Mouse (Mus musculus) stomach, postnatal 0 days (tissue): ENCODE data around the gene Morc4. TPM values are rescaled to one million over a fixed set of nuclear protein-coding genes. Genes with fewer than 3 reads are reported as not detected.

Source experiments
- ATAC-seq: fragments of 200-750 bp; cut with Nextera tagmentation; 2 replicates; pipeline ENCODE4 v1.8.0; 2017; ENCODE audit not compliant: low FRiP score, low TSS enrichment
- DNase-seq: peaks from one replicate; pipeline ENCODE4 v3.0.0-alpha.2; 2016; ENCODE audit warnings: low spot score
- H3K27ac ChIP-seq: fragments of 300-500 bp; sonication (generic); replicated peaks from 2 replicates; pipeline ENCODE4 v1.5.1; 2014; ENCODE audit warnings: mild to moderate bottlenecking, control low read depth
- H3K27me3 ChIP-seq: fragments of 300-500 bp; sonication (generic); 2 replicates; pipeline ENCODE4 v1.6.1; 2014; ENCODE audit warnings: low read length; ENCODE audit not compliant: control insufficient read depth, insufficient read depth
- H3K36me3 ChIP-seq: fragments of 300-500 bp; sonication (generic); 2 replicates; pipeline ENCODE4 v1.6.1; 2014; ENCODE audit warnings: low read length, mixed read lengths; ENCODE audit not compliant: control insufficient read depth, insufficient read depth
- H3K4me1 ChIP-seq: fragments of 300-500 bp; sonication (generic); replicated peaks from 2 replicates; pipeline ENCODE4 v1.6.1; 2014; ENCODE audit warnings: antibody characterized with exemption; ENCODE audit not compliant: control insufficient read depth, insufficient read depth
- H3K4me2 ChIP-seq: fragments of 300-500 bp; sonication (generic); replicated peaks from 2 replicates; pipeline ENCODE4 v1.6.1; 2014; ENCODE audit warnings: low read depth, mild to moderate bottlenecking, control low read depth, moderate library complexity
- H3K4me3 ChIP-seq: fragments of 300-500 bp; sonication (generic); 2 replicates; pipeline ENCODE4 v1.5.1; 2014; ENCODE audit warnings: low read depth, low read length, control low read depth
- H3K9ac ChIP-seq: fragments of 300-500 bp; sonication (generic); 2 replicates; pipeline ENCODE4 v1.6.1; 2014; ENCODE audit warnings: mild to moderate bottlenecking, low read length, control low read depth, mixed read lengths
- H3K9me3 ChIP-seq: fragments of 300-500 bp; sonication (generic); 2 replicates; pipeline ENCODE4 v1.6.1; 2016; ENCODE audit warnings: low read length; ENCODE audit not compliant: control insufficient read depth
- CTCF ChIP-seq: IDR thresholded peaks from 2 replicates; pipeline ENCODE4 v1.5.1; 2016; ENCODE audit warnings: antibody characterized with exemption, low read depth, mild to moderate bottlenecking, moderate library complexity
- EP300 ChIP-seq: optimal IDR thresholded peaks from 2 replicates; pipeline ENCODE3; 2016; ENCODE audit warnings: antibody characterized with exemption
- WGBS: fragments of 180-500 bp; shearing (Covaris S2); extraction: QIAGEN DNeasy Blood & Tissue Kit; methylation state at CpG from one replicate; pipeline ENCODE4 v1.1.7; 2014; 5-methylcytosine and 5-hydroxymethylcytosine counted together
- polyA plus RNA-seq: library from polyadenylated mRNA; unstranded; fragments of >200 nt; fragmentation: Nextera tagmentation; extraction: Ambion mirVana; gene quantifications from 2 replicates; pipeline ENCODE4 v1.2.1, GENCODE M21; 2015

Gene Morc4
- polyA plus RNA-seq, 1 experiment from 2014 or later: 5.5 TPM

GRCm38 (mm10) chrX:139800406-139800878 lies 71.0 kb downstream of the Morc4 start, which contains the start of gene Cldn2:
Gene Cldn2, plus strand, starts transcription at chrX:139800828.
- H3K4me3 ChIP-seq: no peak within 1 kb of the TSS
- no peak within 1 kb of the TSS for H3K9ac ChIP-seq
- no peak within 1 kb of the TSS for H3K4me2 ChIP-seq
- no peaks in the 10 kb centered on the region for H3K27me3 ChIP-seq
- no peak for ATAC-seq
- WGBS: 55% methylated on average over 8 of the region's 8 CpGs
- no peak for DNase-seq
- no peaks in the 10 kb centered on the region for H3K4me1 ChIP-seq
- TF ChIP-seq EP300: no peak
- no peak for TF ChIP-seq CTCF
- H3K36me3 ChIP-seq: no peaks in the 10 kb centered on the region
- H3K27ac ChIP-seq: no peak within 1 kb of the TSS
- no peaks in the 10 kb centered on the region for H3K9me3 ChIP-seq

GRCm38 (mm10) chrX:139799953-139800352 lies 71.5 kb downstream of the Morc4 start:
- no peak for TF ChIP-seq EP300
- TF ChIP-seq CTCF: no peak

GRCm38 (mm10) chrX:139797875-139798274 lies 73.6 kb downstream of the Morc4 start:
- H3K4me3 ChIP-seq: no peak overlapping the region
- H3K36me3 ChIP-seq: no peaks in the 10 kb centered on the region
- no peak for DNase-seq
- no peak overlapping the region for H3K9ac ChIP-seq
- no peak overlapping the region for H3K4me2 ChIP-seq
- H3K9me3 ChIP-seq: no peaks in the 10 kb centered on the region
- no peak for TF ChIP-seq CTCF
- TF ChIP-seq EP300: no peak
- no peaks in the 10 kb centered on the region for H3K27me3 ChIP-seq
- ATAC-seq: no peak
- no peak overlapping the region for H3K27ac ChIP-seq
- no peaks in the 10 kb centered on the region for H3K4me1 ChIP-seq
- 62% methylated on average over 9 of the region's 9 CpGs for WGBS

More at GRCm38 (mm10) chrX:139799953-139800352, 71.5 kb downstream of the Morc4 start:
- Histone ChIP-seq H3K4me1 (no peaks in the 10 kb centered on the region), H3K4me3 (no peak overlapping the region), H3K9me3 (no peaks in the 10 kb centered on the region), H3K36me3 (no peaks in the 10 kb centered on the region), H3K27me3 (no peaks in the 10 kb centered on the region), H3K4me2 (no peak overlapping the region), H3K9ac (no peak overlapping the region), H3K27ac (no peak overlapping the region)
- no peak for DNase-seq
- WGBS: 52% methylated on average over 3 of the region's 3 CpGs
- no peak for ATAC-seq

- no peak for ATAC-seq
- Histone ChIP-seq H3K9me3 (no peaks in the 10 kb centered on the region), H3K4me1 (no peaks in the 10 kb centered on the region), H3K27me3 (no peaks in the 10 kb centered on the region), H3K27ac (no peak overlapping the region), H3K4me2 (no peak overlapping the region), H3K9ac (no peak overlapping the region), H3K4me3 (no peak overlapping the region), H3K36me3 (no peaks in the 10 kb centered on the region)
- no peak for DNase-seq
- no peak for TF ChIP-seq EP300
- no peak for TF ChIP-seq CTCF
- 83% methylated on average over 6 of the region's 6 CpGs for WGBS
These were observed 75.4 kb downstream of the Morc4 start for GRCm38 (mm10) chrX:139796037-139796436.

- H3K9me3 ChIP-seq: no peaks in the 10 kb centered on the region
- no peak for DNase-seq
- no peak overlapping the region for H3K4me2 ChIP-seq
- no peaks in the 10 kb centered on the region for H3K4me1 ChIP-seq
- TF ChIP-seq EP300 (no peak), CTCF (no peak)
- H3K4me3 ChIP-seq: no peak overlapping the region
- H3K27ac ChIP-seq: no peak overlapping the region
- H3K36me3 ChIP-seq: no peaks in the 10 kb centered on the region
- H3K27me3 ChIP-seq: no peaks in the 10 kb centered on the region
- no peak for ATAC-seq
- H3K9ac ChIP-seq: no peak overlapping the region
- 64% methylated on average over 7 of the region's 7 CpGs for WGBS
These were observed 77.2 kb downstream of the Morc4 start for GRCm38 (mm10) chrX:139794072-139794845.

DNA sequence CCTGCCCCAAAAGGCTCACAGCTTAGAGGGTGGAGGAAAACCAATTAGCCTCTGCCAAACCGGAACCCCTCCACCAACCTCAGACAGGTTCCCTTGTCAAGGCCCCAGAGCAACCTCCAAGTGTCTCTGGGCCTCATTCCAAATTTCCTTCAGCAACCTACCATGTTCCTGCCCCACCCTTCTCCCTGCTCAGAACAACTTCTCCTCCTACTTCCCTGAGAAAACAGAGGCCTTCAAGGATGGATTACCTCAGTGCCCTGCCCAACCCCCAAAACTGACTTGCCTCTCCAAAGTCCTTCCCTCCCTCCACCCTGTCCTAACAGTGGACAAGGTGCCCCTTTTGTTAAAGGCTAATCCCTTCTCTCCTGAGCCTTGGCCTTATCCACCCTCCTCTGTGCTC lies 85.7 kb downstream of the Morc4 start:
- no peak overlapping the region for H3K9ac ChIP-seq
- TF ChIP-seq CTCF (no peak), EP300 (no peak)
- no peaks in the 10 kb centered on the region for H3K4me1 ChIP-seq
- H3K27ac ChIP-seq: no peak overlapping the region
- ATAC-seq: no peak; the same call in 1 of the 2 replicates
- H3K4me3 ChIP-seq: no peak overlapping the region
- WGBS: 35% methylated on average over 1 of the region's 1 CpGs
- H3K9me3 ChIP-seq: no peaks in the 10 kb centered on the region
- DNase-seq: no peak
- H3K36me3 ChIP-seq: no peaks in the 10 kb centered on the region
- no peak overlapping the region for H3K4me2 ChIP-seq
- H3K27me3 ChIP-seq: no peaks in the 10 kb centered on the region
